8 mouse cellular contexts compared by ENCODE assay signal in genomic region chr8:95714837-95715413, GRCm38 (mm10). TPM values are rescaled to one million over a fixed set of nuclear protein-coding genes. Genes with fewer than 3 reads are reported as not detected.
DNase-seq lines count a peak whose midpoint lies in the region; ATAC-seq and TF ChIP-seq lines count a peak whose summit lies in the region.

No protein-coding gene starts in this region.

- no peak overlapping the region for H3K4me3 ChIP-seq in kidney, adult 2 months (ENCODE audit: insufficient read depth, low read depth, low read length)
- peak overlapping the region; percentile 45; the same call in 1 of the 2 replicates for H3K4me3 ChIP-seq in cortical plate, adult 2 months (ENCODE audit: insufficient read depth, low read length)
- no peak overlapping the region for H3K4me3 ChIP-seq in hindbrain, embryonic 16.5 days (ENCODE audit: low read length)
- peak overlapping the region; percentile 83; the same call in 1 of the 2 replicates for H3K4me3 ChIP-seq in midbrain, embryonic 11.5 days (ENCODE audit: low read depth, low read length)

- H3K27me3 ChIP-seq in kidney, adult 2 months (replicated peaks; ENCODE audit: control insufficient read depth, insufficient read depth, low read length) = no peaks in the 10 kb centered on the region
- no peaks in the 10 kb centered on the region for H3K27me3 ChIP-seq in hindbrain, embryonic 16.5 days (replicated peaks; ENCODE audit: control insufficient read depth, insufficient read depth, low read length)
- no peaks in the 10 kb centered on the region for H3K27me3 ChIP-seq in midbrain, embryonic 11.5 days (ENCODE audit: control insufficient read depth, insufficient read depth, low read length)

- no peaks in the 10 kb centered on the region for H3K9me3 ChIP-seq in hindbrain, embryonic 16.5 days (ENCODE audit: control insufficient read depth, low read length)
- no peaks in the 10 kb centered on the region for H3K9me3 ChIP-seq in midbrain, embryonic 11.5 days (ENCODE audit: control insufficient read depth, low read length)

- no peak for TF ChIP-seq POLR2A in kidney, adult 2 months (IDR thresholded peaks at IDR 0.05; ENCODE audit: low read depth, low read length)
- no peak for TF ChIP-seq POLR2A in cortical plate, adult 2 months (IDR thresholded peaks at IDR 0.05; ENCODE audit: extremely low read depth, insufficient read depth, low read length)

- no peak for TF ChIP-seq CTCF in kidney, adult 2 months (conservative IDR thresholded peaks at IDR 0.05; ENCODE audit: insufficient read depth, insufficient read length, low read depth, low read length)
- no peak for TF ChIP-seq CTCF in cortical plate, adult 2 months (IDR thresholded peaks at IDR 0.05; ENCODE audit: extremely low read depth, insufficient read depth, low read length)

- DNase-seq in kidney, adult 2 months = no peak
- no peak for DNase-seq in kidney, postnatal 36 days
- DNase-seq in midbrain, embryonic 11.5 days (ENCODE audit: low spot score, missing footprints) = no peak
- DNase-seq in cerebellum, adult 9-10 months = no peak
- DNase-seq in left cerebral cortex, adult 8-10 months (ENCODE audit: low spot score in 2 of 2) = no peak

- peaks cover 5% of the 10 kb centered on the region; the same call in 1 of the 2 replicates for H3K4me1 ChIP-seq in kidney, adult 2 months (ENCODE audit: control insufficient read depth, insufficient read depth, low read length)
- peaks cover 3% of the 10 kb centered on the region; the same call in 1 of the 2 replicates for H3K4me1 ChIP-seq in cortical plate, adult 2 months (ENCODE audit: control insufficient read depth, insufficient read depth, low read length)
- peaks cover 12% of the 10 kb centered on the region for H3K4me1 ChIP-seq in hindbrain, embryonic 16.5 days (ENCODE audit: control insufficient read depth, insufficient read depth, low read depth, low read length)
- peaks cover 13% of the 10 kb centered on the region for H3K4me1 ChIP-seq in midbrain, embryonic 11.5 days (ENCODE audit: control insufficient read depth, insufficient read depth, low read length)

- H3K9ac ChIP-seq in hindbrain, embryonic 16.5 days (ENCODE audit: low read depth, low read length) = no peak overlapping the region
- H3K9ac ChIP-seq in midbrain, embryonic 11.5 days (ENCODE audit: low read length) = peak overlapping the region; percentile 85

- no peaks in the 10 kb centered on the region; the same call in none of the 2 replicates for H3K36me3 ChIP-seq in kidney, adult 2 months (ENCODE audit: control insufficient read depth, insufficient read depth, low read length)
- peaks cover 31% of the 10 kb centered on the region for H3K36me3 ChIP-seq in hindbrain, embryonic 16.5 days (ENCODE audit: control insufficient read depth, insufficient read depth, low read length)
- peaks cover 3% of the 10 kb centered on the region; the same call in 1 of the 2 replicates for H3K36me3 ChIP-seq in midbrain, embryonic 11.5 days (ENCODE audit: control insufficient read depth, insufficient read depth, low read length)

- 0 out of 2 replicates have a peak overlapping the region, but pooled peaks have one; percentile 18 for H3K27ac ChIP-seq in kidney, adult 2 months (ENCODE audit: insufficient read depth, low read depth, low read length)
- H3K27ac ChIP-seq in cortical plate, adult 2 months (ENCODE audit: insufficient read depth, low read length) = no peak overlapping the region
- no peak overlapping the region for H3K27ac ChIP-seq in hindbrain, embryonic 16.5 days (ENCODE audit: low read depth, low read length)
- no peak overlapping the region for H3K27ac ChIP-seq in midbrain, embryonic 11.5 days (ENCODE audit: low read depth, low read length)

- H3K4me2 ChIP-seq in hindbrain, embryonic 16.5 days (ENCODE audit: low read length) = peak overlapping the region; percentile 96
- H3K4me2 ChIP-seq in midbrain, embryonic 11.5 days = peak overlapping the region; percentile 94

- WGBS in kidney, adult 2 months = 89% methylated on average over 6 of the region's 6 CpGs
- 86% methylated on average over 6 of the region's 6 CpGs for WGBS in hindbrain, embryonic 16.5 days
- 89% methylated on average over 6 of the region's 6 CpGs for WGBS in midbrain, embryonic 11.5 days

- ATAC-seq in hindbrain, embryonic 16.5 days = no peak
- ATAC-seq in midbrain, embryonic 11.5 days (ENCODE audit: low FRiP score) = no peak
- no peak for ATAC-seq in activated CD4-positive, CD25-positive, alpha-beta regulatory T cell, adult 4 months

RNA-seq across cellular contexts. Expression of gene Setd6, which starts 0.8 kb away (rescaled TPM):
- polyA plus RNA-seq in kidney, adult 2 months (2012; rRNA removed) = 11.4 and 11.5 TPM in 2 replicates
- polyA plus RNA-seq in cortical plate, adult 2 months (2012; rRNA removed) = 22.9 and 29.1 TPM in 2 replicates
- polyA plus RNA-seq in hindbrain, embryonic 16.5 days (2015; fragmentation: Nextera tagmentation; extraction: Ambion mirVana) = 28.0 and 30.6 TPM in 2 replicates
- 20.8 and 24.2 TPM in 2 replicates for polyA plus RNA-seq in midbrain, embryonic 11.5 days (2014; fragmentation: Nextera tagmentation; extraction: Ambion mirVana)
- polyA plus RNA-seq in activated CD4-positive, CD25-positive, alpha-beta regulatory T cell, adult 4 months (2017; shearing (Covaris generic)) = 10 to 100 TPM in 1 of 2 experiments, 1 to 10 TPM in 1; 6.2 to 11.7 TPM
- 10 to 100 TPM; 17.6 to 25.4 (median 23.4) TPM for total RNA-seq in left cerebral cortex, adult 8-10 months (2022)

RNA-seq across cellular contexts. Expression of gene Ndrg4, which starts 38.1 kb away (rescaled TPM):
- 20.7 and 21.7 TPM in 2 replicates for polyA plus RNA-seq in kidney, adult 2 months (2012; rRNA removed)
- polyA plus RNA-seq in cortical plate, adult 2 months (2012; rRNA removed) = 1,920 and 1,995 TPM in 2 replicates
- 571 and 665 TPM in 2 replicates for polyA plus RNA-seq in hindbrain, embryonic 16.5 days (2015; fragmentation: Nextera tagmentation; extraction: Ambion mirVana)
- polyA plus RNA-seq in midbrain, embryonic 11.5 days (2014; fragmentation: Nextera tagmentation; extraction: Ambion mirVana) = 45.5 and 46.7 TPM in 2 replicates
- polyA plus RNA-seq in activated CD4-positive, CD25-positive, alpha-beta regulatory T cell, adult 4 months (2017; shearing (Covaris generic)) = under 1 TPM in 1 of 2 experiments, not detected in 1; 0.97 TPM
- total RNA-seq in left cerebral cortex, adult 8-10 months (2022) = 1,000 to 10,000 TPM; 1,680 to 1,868 (median 1,803) TPM

Comparison
In these comparisons a context has a peak if more than half of its experiments do, and no peak if none do; other contexts are left out.
1. H3K4me3 ChIP-seq: peak in cortical plate, adult 2 months (single experiment) and midbrain, embryonic 11.5 days (single experiment); none in kidney, adult 2 months (single experiment) and hindbrain, embryonic 16.5 days (single experiment).
2. RNA of gene Ndrg4, which starts 38.1 kb away (polyA plus RNA-seq): 1,920 to 1,995 TPM in cortical plate, adult 2 months and 571 to 665 TPM in hindbrain, embryonic 16.5 days; 45.5 to 46.7 TPM in midbrain, embryonic 11.5 days, 20.7 to 21.7 TPM in kidney, adult 2 months and 0.97 TPM in activated CD4-positive, CD25-positive, alpha-beta regulatory T cell, adult 4 months; every median in the first group is over 10 times any median in the second.